Mouse (Mus musculus): ENCODE measurements around the gene Wdr61. TPM values are rescaled to one million over a fixed set of nuclear protein-coding genes. Genes with fewer than 3 reads are reported as not detected.
"Not testable (repeated sequence)": the region's sequence is repeated elsewhere in the genome, so short reads cannot be mapped to it uniquely, and the experiment has no call there.

Gene Wdr61
- polyA plus RNA-seq, 1 experiment from 2014 or later = 166 TPM

GRCm38 (mm10) chr9:54699345-54700173 lies 34.8 kb downstream of the Wdr61 start:
- Histone ChIP-seq H3K4me3 (replicated peaks) (peak overlapping the region; percentile 70), H3K4me1 (replicated peaks) (peaks cover 11% of the 10 kb centered on the region; the same call in 1 of the 2 replicates), H3K27me3 (peaks cover 56% of the 10 kb centered on the region), H3K9me3 (no peaks in the 10 kb centered on the region), H3K27ac (no peak overlapping the region), H3K4me2 (peak overlapping the region; percentile 91), H3K9ac (replicated peaks) (peak overlapping the region; percentile 84), H3K36me3 (no peaks in the 10 kb centered on the region)
- WGBS = under 1% methylated on average over 92 of the region's 92 CpGs
- peak; percentile 53 for ATAC-seq (ENCODE audit: insufficient number of reproducible peaks, insufficient read depth, low FRiP score, low TSS enrichment, low read depth)

GRCm38 (mm10) chr9:54699087-54699344 lies 35.3 kb downstream of the Wdr61 start:
- H3K27ac ChIP-seq = no peak overlapping the region
- peak overlapping the region; percentile 91 for H3K4me2 ChIP-seq
- peak overlapping the region; percentile 84 for H3K9ac ChIP-seq (replicated peaks)
- H3K4me1 ChIP-seq (replicated peaks) = peaks cover 11% of the 10 kb centered on the region; the same call in 1 of the 2 replicates
- peak; percentile 30; the same call in 1 of the 2 replicates for ATAC-seq (ENCODE audit: insufficient number of reproducible peaks, insufficient read depth, low FRiP score, low TSS enrichment, low read depth)
- H3K36me3 ChIP-seq = no peaks in the 10 kb centered on the region
- peaks cover 60% of the 10 kb centered on the region for H3K27me3 ChIP-seq
- peak overlapping the region; percentile 70 for H3K4me3 ChIP-seq (replicated peaks)
- H3K9me3 ChIP-seq = no peaks in the 10 kb centered on the region
- 11% methylated on average over 27 of the region's 27 CpGs for WGBS

- Histone ChIP-seq H3K9ac (replicated peaks) (peak within 1 kb of the TSS; percentile 84), H3K36me3 (no peaks in the 10 kb centered on the region), H3K9me3 (no peaks in the 10 kb centered on the region), H3K27ac (0 out of 2 replicates have a peak within 1 kb of the TSS, but pooled peaks have one; percentile 23), H3K27me3 (peaks cover 60% of the 10 kb centered on the region), H3K4me1 (replicated peaks) (peaks cover 10% of the 10 kb centered on the region; the same call in 1 of the 2 replicates), H3K4me3 (replicated peaks) (peak within 1 kb of the TSS; percentile 70), H3K4me2 (peak within 1 kb of the TSS; percentile 91)
- 60% methylated on average over 17 of the region's 17 CpGs for WGBS
- ATAC-seq (ENCODE audit: insufficient number of reproducible peaks, insufficient read depth, low FRiP score, low TSS enrichment, low read depth) = no peak; the same call in 1 of the 2 replicates
These were observed 35.8 kb downstream of the Wdr61 start, which contains the start of gene Dnaja4 for GRCm38 (mm10) chr9:54698318-54699086. TSS of gene Dnaja4 (plus strand) at chr9:54698873.

- WGBS = 4% methylated on average over 31 of the region's 31 CpGs
- not testable (repeated sequence) for H3K9me3 ChIP-seq
- peak overlapping the region; percentile 31; the same call in 1 of the 2 replicates for H3K9ac ChIP-seq (replicated peaks)
These were observed 43.0 kb downstream of the Wdr61 start for GRCm38 (mm10) chr9:54691241-54691805.

GRCm38 (mm10) chr9:54690697-54691096 lies 43.6 kb downstream of the Wdr61 start:
- WGBS = 78% methylated on average over 2 of the region's 2 CpGs
- H3K4me3 ChIP-seq (replicated peaks); ATAC-seq (ENCODE audit: insufficient number of reproducible peaks, insufficient read depth, low FRiP score, low TSS enrichment, low read depth): not testable (repeated sequence)

More at GRCm38 (mm10) chr9:54691241-54691805, 43.0 kb downstream of the Wdr61 start:
- peak overlapping the region; percentile 32 for H3K4me3 ChIP-seq (replicated peaks)
- H3K4me2 ChIP-seq = peak overlapping the region; percentile 63
- not testable (repeated sequence) for ATAC-seq (ENCODE audit: insufficient number of reproducible peaks, insufficient read depth, low FRiP score, low TSS enrichment, low read depth); H3K36me3 ChIP-seq; H3K27ac ChIP-seq; H3K4me1 ChIP-seq (replicated peaks)
- peaks cover 26% of the 10 kb centered on the region for H3K27me3 ChIP-seq

GRCm38 (mm10) chr9:54689446-54689845 lies 44.9 kb downstream of the Wdr61 start:
- no peak for ATAC-seq (ENCODE audit: insufficient number of reproducible peaks, insufficient read depth, low FRiP score, low TSS enrichment, low read depth)
- Histone ChIP-seq H3K36me3 (no peaks in the 10 kb centered on the region), H3K4me2 (no peak overlapping the region), H3K9me3 (no peaks in the 10 kb centered on the region), H3K9ac (replicated peaks) (no peak overlapping the region), H3K4me1 (replicated peaks) (no peaks in the 10 kb centered on the region), H3K27me3 (peaks cover 15% of the 10 kb centered on the region), H3K27ac (no peak overlapping the region), H3K4me3 (replicated peaks) (no peak overlapping the region)
- WGBS = 74% methylated on average over 8 of the region's 8 CpGs

More at GRCm38 (mm10) chr9:54690697-54691096, 43.6 kb downstream of the Wdr61 start:
- not testable (repeated sequence) for H3K9me3 ChIP-seq; H3K4me2 ChIP-seq; H3K9ac ChIP-seq (replicated peaks); H3K4me1 ChIP-seq (replicated peaks); H3K27ac ChIP-seq; H3K36me3 ChIP-seq
- peaks cover 26% of the 10 kb centered on the region for H3K27me3 ChIP-seq

GRCm38 (mm10) chr9:54687246-54688236 lies 46.8 kb downstream of the Wdr61 start:
- Histone ChIP-seq H3K9me3 (no peaks in the 10 kb centered on the region), H3K4me2 (no peak overlapping the region), H3K4me1 (replicated peaks) (no peaks in the 10 kb centered on the region), H3K9ac (replicated peaks) (no peak overlapping the region), H3K27me3 (peaks cover 9% of the 10 kb centered on the region), H3K36me3 (no peaks in the 10 kb centered on the region), H3K4me3 (replicated peaks) (no peak overlapping the region), H3K27ac (no peak overlapping the region)
- ATAC-seq (ENCODE audit: insufficient number of reproducible peaks, insufficient read depth, low FRiP score, low TSS enrichment, low read depth) = no peak
- 74% methylated on average over 14 of the region's 14 CpGs for WGBS

GRCm38 (mm10) chr9:54683814-54684605 lies 50.3 kb downstream of the Wdr61 start:
- Histone ChIP-seq H3K9me3 (no peaks in the 10 kb centered on the region), H3K27ac (no peak overlapping the region), H3K36me3 (no peaks in the 10 kb centered on the region), H3K9ac (replicated peaks) (no peak overlapping the region), H3K4me3 (replicated peaks) (no peak overlapping the region), H3K4me1 (replicated peaks) (no peaks in the 10 kb centered on the region), H3K4me2 (no peak overlapping the region), H3K27me3 (no peaks in the 10 kb centered on the region; the same call in 1 of the 2 replicates)
- 68% methylated on average over 7 of the region's 7 CpGs for WGBS
- ATAC-seq (ENCODE audit: insufficient number of reproducible peaks, insufficient read depth, low FRiP score, low TSS enrichment, low read depth) = no peak

- H3K4me1 ChIP-seq (replicated peaks) = no peaks in the 10 kb centered on the region
- WGBS = 69% methylated on average over 4 of the region's 4 CpGs
- H3K27ac ChIP-seq = no peak overlapping the region
- H3K4me3 ChIP-seq (replicated peaks) = no peak overlapping the region
- peaks cover 4% of the 10 kb centered on the region; the same call in 1 of the 2 replicates for H3K27me3 ChIP-seq
- no peaks in the 10 kb centered on the region for H3K9me3 ChIP-seq
- no peak for ATAC-seq (ENCODE audit: insufficient number of reproducible peaks, insufficient read depth, low FRiP score, low TSS enrichment, low read depth)
- H3K36me3 ChIP-seq = no peaks in the 10 kb centered on the region
- H3K4me2 ChIP-seq = no peak overlapping the region
- no peak overlapping the region for H3K9ac ChIP-seq (replicated peaks)
These were observed 51.5 kb downstream of the Wdr61 start for GRCm38 (mm10) chr9:54682846-54683245.

Measured in limb, embryonic 12.5 days (tissue).